Mouse (Mus musculus): ENCODE data around the gene Adal.
A peak's percentile ranks its signal among the peaks of the same experiment; 100 is the strongest.

The Adal gene

DNA sequence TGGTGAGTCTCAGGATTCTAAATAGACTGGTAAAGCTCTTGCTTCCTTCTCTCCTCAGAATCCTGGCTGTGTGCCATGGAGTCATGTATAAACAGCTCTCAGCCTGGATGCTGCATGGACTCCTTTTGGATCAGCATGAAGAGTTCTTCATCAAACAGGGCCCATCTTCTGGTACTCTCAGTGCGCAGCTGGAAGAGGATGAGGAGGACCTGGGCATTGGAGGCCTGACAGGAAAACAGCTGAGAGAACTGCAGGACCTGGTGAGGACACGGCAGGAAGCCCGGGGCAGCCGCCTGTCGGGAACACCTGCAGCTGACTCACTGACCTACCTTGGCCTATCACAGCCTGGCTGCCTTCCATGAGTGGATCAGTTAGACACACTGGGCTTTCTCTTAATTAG lies 43.2 kb downstream of the Adal start:
- peak; percentile 3 for DNase-seq

- no peak for DNase-seq
Measured at GRCm38 (mm10) chr2:121184142-121184541, 43.9 kb downstream of the Adal start.

- no peak for DNase-seq
Measured at GRCm38 (mm10) chr2:121188530-121188929, 48.3 kb downstream of the Adal start.

- no peak for DNase-seq
Measured at GRCm38 (mm10) chr2:121195466-121195865, 55.2 kb downstream of the Adal start.

DNA sequence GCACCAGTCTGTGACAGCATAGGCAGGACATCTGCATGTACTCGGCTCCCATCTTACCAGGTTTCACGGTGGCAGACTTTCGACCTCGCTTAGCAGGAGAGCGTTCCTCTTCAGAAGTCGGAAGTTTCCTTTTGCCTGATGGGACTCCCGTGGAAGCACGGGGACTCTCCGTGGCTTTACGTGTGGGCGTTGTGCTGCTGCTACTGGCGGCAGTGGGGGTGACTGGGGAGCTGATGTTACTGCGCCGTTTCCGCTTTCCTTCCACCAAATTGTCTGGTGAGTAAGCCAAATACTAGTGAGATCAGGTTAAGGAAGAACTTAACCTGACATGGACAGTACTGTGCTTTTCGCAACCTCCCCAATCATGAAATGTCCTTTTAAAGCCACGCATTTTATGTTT lies 64.0 kb downstream of the Adal start:
- DNase-seq, result no peak
